Mouse (Mus musculus): ENCODE measurements at regions not wholly inside any gene's neighbourhood (a gene's known extent, or its start where the extent isn't known, plus 50 kb on each side); places are given as distances from the start of the nearest gene placed in this dataset.

- TF ChIP-seq CTCF (IDR thresholded peaks at IDR 0.05; ENCODE audit: insufficient read depth, low read length) (no peak), POLR2A (IDR thresholded peaks at IDR 0.05; ENCODE audit: borderline replicate concordance, extremely low read depth, low read depth, low read length) (no peak)
Measured at GRCm38 (mm10) chr19:27617522-27617921, 187.9 kb upstream of the Pum3 start.
